ENCODE assay signal across 7 mouse cellular contexts in the genomic region with DNA sequence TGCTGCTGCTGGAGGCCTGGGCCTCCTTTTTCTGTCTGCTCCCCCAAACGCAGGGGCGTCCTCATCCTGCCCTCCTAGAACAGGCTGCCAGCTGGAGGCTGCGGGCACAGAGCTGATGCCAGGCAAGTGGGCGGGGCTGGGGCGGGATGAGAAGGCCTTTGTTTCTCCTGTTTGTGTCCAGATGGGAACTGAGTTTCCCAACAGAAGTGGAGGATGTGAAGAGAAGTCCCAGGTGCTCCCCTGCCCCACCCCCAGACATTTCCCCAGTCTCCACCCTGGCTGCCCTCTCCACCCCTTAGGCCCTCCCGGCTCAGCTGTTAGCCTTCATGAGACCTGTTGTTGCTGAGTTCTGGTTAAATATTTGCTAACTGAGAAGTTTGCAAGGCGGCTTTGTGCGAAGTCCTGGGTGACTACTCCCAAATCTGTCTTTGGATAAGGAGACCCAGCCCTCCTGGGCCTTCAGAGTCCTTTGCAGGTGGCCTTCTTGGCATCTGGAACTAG. TPM values are rescaled to one million over a fixed set of nuclear protein-coding genes. Genes with fewer than 3 reads are reported as not detected.
DNase-seq lines count a peak whose midpoint lies in the region; ATAC-seq and TF ChIP-seq lines count a peak whose summit lies in the region.

No protein-coding gene starts in this region.

- intact Hi-C loops in left cerebral cortex, postnatal 10 days (cut with DNase I), result no loop called here

- H3K27ac ChIP-seq in thymus, adult 2 months (ENCODE audit: control insufficient read depth, insufficient read depth, low read length), result no peak overlapping the region; the same call in 1 of the 2 replicates
- peak overlapping the region; percentile 26; the same call in 1 of the 2 replicates for H3K27ac ChIP-seq in hindbrain, embryonic 16.5 days (ENCODE audit: low read depth, low read length)

- no peaks in the 10 kb centered on the region for H3K27me3 ChIP-seq in thymus, adult 2 months (ENCODE audit: control insufficient read depth, insufficient read depth, low read length)
- no peaks in the 10 kb centered on the region for H3K27me3 ChIP-seq in hindbrain, embryonic 16.5 days (replicated peaks; ENCODE audit: control insufficient read depth, insufficient read depth, low read length)

- ATAC-seq in hindbrain, embryonic 16.5 days, result peak; percentile 46; the same call in 1 of the 2 replicates
- no peak for ATAC-seq in activated CD4-positive, CD25-positive, alpha-beta regulatory T cell, adult 4 months

- 0 out of 2 replicates have a peak overlapping the region, but pooled peaks have one; percentile 15 for H3K9ac ChIP-seq in hindbrain, embryonic 16.5 days (ENCODE audit: low read depth, low read length)

- H3K4me3 ChIP-seq in thymus, adult 2 months (ENCODE audit: control insufficient read depth, insufficient read depth, low read length), result no peak overlapping the region
- no peak overlapping the region for H3K4me3 ChIP-seq in hindbrain, embryonic 16.5 days (ENCODE audit: low read length)
- no peak overlapping the region for H3K4me3 ChIP-seq in lung, adult 2 months (replicated peaks; ENCODE audit: extremely low read depth, low read depth, low read length)

- no peaks in the 10 kb centered on the region for H3K36me3 ChIP-seq in thymus, adult 2 months (ENCODE audit: control insufficient read depth, insufficient read depth, low read length)
- H3K36me3 ChIP-seq in hindbrain, embryonic 16.5 days (ENCODE audit: control insufficient read depth, insufficient read depth, low read length), result no peaks in the 10 kb centered on the region

- 62% methylated on average over 8 of the region's 8 CpGs for WGBS in thymus, adult 2 months
- 31% methylated on average over 8 of the region's 8 CpGs for WGBS in hindbrain, embryonic 16.5 days
- WGBS in lung, adult 2 months, result 31% methylated on average over 8 of the region's 8 CpGs

- 0 out of 2 replicates have a peak, but pooled peaks have one; percentile 19 for TF ChIP-seq POLR2A in thymus, adult 2 months (IDR thresholded peaks at IDR 0.05; ENCODE audit: control insufficient read depth, extremely low read depth, insufficient read depth, low read length, poor library complexity)
- TF ChIP-seq POLR2A in lung, adult 2 months (IDR thresholded peaks at IDR 0.05; ENCODE audit: borderline replicate concordance, extremely low read depth, low read depth, low read length), result no peak

- peaks cover 10% of the 10 kb centered on the region for H3K4me1 ChIP-seq in thymus, adult 2 months (replicated peaks; ENCODE audit: control insufficient read depth, insufficient read depth, low read length)
- peaks cover 23% of the 10 kb centered on the region for H3K4me1 ChIP-seq in hindbrain, embryonic 16.5 days (ENCODE audit: control insufficient read depth, insufficient read depth, low read depth, low read length)
- peaks cover 74% of the 10 kb centered on the region for H3K4me1 ChIP-seq in lung, adult 2 months (ENCODE audit: control insufficient read depth, insufficient read depth, low read length)

- no peaks in the 10 kb centered on the region for H3K9me3 ChIP-seq in hindbrain, embryonic 16.5 days (ENCODE audit: control insufficient read depth, low read length)

- TF ChIP-seq CTCF in thymus, adult 2 months (IDR thresholded peaks at IDR 0.05; ENCODE audit: borderline replicate concordance, control insufficient read depth, extremely low read depth, insufficient read depth, low read length, poor library complexity), result no peak
- no peak for TF ChIP-seq CTCF in lung, adult 2 months (IDR thresholded peaks at IDR 0.05; ENCODE audit: insufficient read depth, low read length)

- DNase-seq in thymus, adult 2 months, result no peak
- no peak for DNase-seq in thymus, postnatal 14 days
- DNase-seq in lung, adult 2 months, result peak; percentile 49
- no peak for DNase-seq in adrenal gland, postnatal 10 days
- no peak for DNase-seq in left cerebral cortex, postnatal 10 days (ENCODE audit: extremely low spot score in 1 of 2, low spot score in 2 of 2)

- no peak overlapping the region for H3K4me2 ChIP-seq in hindbrain, embryonic 16.5 days (ENCODE audit: low read length)

RNA-seq across cellular contexts. Expression of a gene that starts 19.7 kb away (rescaled TPM):
- polyA plus RNA-seq in thymus, adult 2 months (2012; rRNA removed), result 20.8 and 22.9 TPM in 2 replicates
- polyA plus RNA-seq in hindbrain, embryonic 16.5 days (2015; fragmentation: Nextera tagmentation; extraction: Ambion mirVana), result 31.7 and 37.0 TPM in 2 replicates
- polyA plus RNA-seq in lung, adult 2 months (2012; rRNA removed), result 205 and 224 TPM in 2 replicates
- total RNA-seq in adrenal gland, postnatal 10 days (2021), result 10 to 100 TPM; 28.9 to 30.7 TPM
- total RNA-seq in left cerebral cortex, postnatal 10 days (2021), result 10 to 100 TPM; 26.0 to 26.6 TPM
- 1 to 10 TPM; 1.3 to 2.1 TPM for polyA plus RNA-seq in activated CD4-positive, CD25-positive, alpha-beta regulatory T cell, adult 4 months (2017; shearing (Covaris generic))

RNA-seq across cellular contexts. Expression of a gene that starts 48.6 kb away (rescaled TPM):
- polyA plus RNA-seq in thymus, adult 2 months (2012; rRNA removed), result 6.6 and 8.3 TPM in 2 replicates
- polyA plus RNA-seq in hindbrain, embryonic 16.5 days (2015; fragmentation: Nextera tagmentation; extraction: Ambion mirVana), result 357 and 362 TPM in 2 replicates
- 26.3 and 37.9 TPM in 2 replicates for polyA plus RNA-seq in lung, adult 2 months (2012; rRNA removed)
- total RNA-seq in adrenal gland, postnatal 10 days (2021), result 10 to 100 TPM; 23.7 to 35.7 TPM
- 100 to 1,000 TPM; 862 to 881 TPM for total RNA-seq in left cerebral cortex, postnatal 10 days (2021)
- 1 to 10 TPM; 2.4 to 2.9 TPM for polyA plus RNA-seq in activated CD4-positive, CD25-positive, alpha-beta regulatory T cell, adult 4 months (2017; shearing (Covaris generic))
